Mouse (Mus musculus) 3134 (cell line): ENCODE measurements around the gene Usp49.

Experiments
- DNase-seq: peaks from one replicate; pipeline ENCODE4 v3.0.0-alpha.2; 2011; ENCODE audit warnings: low spot score; ENCODE audit not compliant: insufficient read length; ENCODE audit errors: extremely low read depth

Gene Usp49

DNA sequence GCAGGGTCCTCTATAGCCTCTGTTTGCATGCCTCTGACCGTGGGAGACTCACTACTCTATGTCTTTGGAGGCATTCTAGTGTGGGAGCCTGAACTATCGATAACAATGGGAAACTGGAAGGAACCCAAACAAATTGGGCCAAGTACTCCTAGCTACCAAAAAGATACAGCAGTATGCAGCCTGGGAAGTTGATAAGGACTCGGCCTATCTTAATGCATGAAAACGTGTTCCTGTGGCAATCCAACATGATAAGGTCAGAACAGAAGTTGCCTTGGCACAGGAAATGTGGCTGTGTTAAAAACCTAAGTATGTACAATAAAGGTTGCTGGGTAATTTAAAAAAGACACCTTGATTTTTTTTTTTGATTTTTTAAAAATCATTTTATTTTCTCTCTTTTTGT, 90.7 kb downstream of the Usp49 start:
- DNase-seq = no peak

GRCm38 (mm10) chr17:47726566-47726965, 96.1 kb downstream of the Usp49 start, which contains the start of gene Pgc:
Pgc (plus strand) TSS chr17:47726842.
- DNase-seq = no peak

- DNase-seq = no peak
Measured at GRCm38 (mm10) chr17:47730633-47731575, 100.4 kb downstream of the Usp49 start.

DNA sequence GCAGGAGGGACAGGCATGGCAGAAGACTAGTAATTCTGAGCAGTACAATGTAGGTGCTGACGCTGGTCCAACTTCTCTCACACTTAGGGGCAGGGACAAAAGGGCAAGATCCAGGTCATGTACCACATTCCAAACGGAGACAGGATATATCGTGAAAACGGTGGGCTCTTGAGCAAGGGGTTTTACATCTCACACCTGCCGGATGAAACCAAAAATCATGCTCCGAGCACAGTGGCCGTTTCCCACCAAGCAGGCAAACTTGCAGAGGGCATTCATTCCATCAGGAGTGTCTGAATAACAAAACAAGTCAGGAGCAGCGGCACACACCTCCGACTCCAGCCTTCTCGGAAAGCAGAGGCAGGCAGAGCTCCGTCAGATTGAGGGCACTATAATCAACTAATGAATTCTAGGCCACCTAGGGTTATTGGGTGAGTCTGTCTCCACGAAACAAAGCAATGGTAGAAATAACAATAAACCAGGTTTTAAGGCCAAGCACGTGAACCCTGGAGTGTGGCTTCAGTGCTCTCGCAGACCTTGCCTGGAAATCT, 105.1 kb downstream of the Usp49 start:
- no peak for DNase-seq
